Mouse (Mus musculus) lung, embryonic 16.5 days (tissue): ENCODE measurements around the gene Golga2. TPM values are rescaled to one million over a fixed set of nuclear protein-coding genes. Genes with fewer than 3 reads are reported as not detected.

Source experiments
- ATAC-seq: fragments of 200-750 bp; cut with Nextera tagmentation; 2 replicates; pipeline ENCODE4 v1.8.0; 2017; ENCODE audit warnings: low read depth, mild to moderate bottlenecking, moderate library complexity
- H3K27ac ChIP-seq: fragments of 300-500 bp; sonication (generic); 2 replicates; pipeline ENCODE4 v1.5.1; 2014; ENCODE audit warnings: mild to moderate bottlenecking, control low read depth, low read length
- H3K27me3 ChIP-seq: fragments of 300-500 bp; sonication (generic); 2 replicates; pipeline ENCODE4 v1.6.1; 2014; ENCODE audit warnings: low read depth, low read length, mixed read lengths; ENCODE audit not compliant: control insufficient read depth, insufficient read depth
- H3K36me3 ChIP-seq: fragments of 300-500 bp; sonication (generic); 2 replicates; pipeline ENCODE4 v1.6.1; 2014; ENCODE audit warnings: low read length; ENCODE audit not compliant: control insufficient read depth, insufficient read depth
- H3K4me1 ChIP-seq: fragments of 300-500 bp; sonication (generic); replicated peaks from 2 replicates; pipeline ENCODE4 v1.6.1; 2014; ENCODE audit warnings: low read length, mixed read lengths; ENCODE audit not compliant: control insufficient read depth, insufficient read depth
- H3K4me2 ChIP-seq: fragments of 300-500 bp; sonication (generic); 2 replicates; pipeline ENCODE4 v1.6.1; 2014; ENCODE audit warnings: low read depth, low read length, control low read depth
- H3K4me3 ChIP-seq: fragments of 300-500 bp; sonication (generic); 2 replicates; pipeline ENCODE4 v1.5.1; 2014; ENCODE audit warnings: mild to moderate bottlenecking, low read length, control low read depth
- H3K9ac ChIP-seq: fragments of 300-500 bp; sonication (generic); 2 replicates; pipeline ENCODE4 v1.6.1; 2014; ENCODE audit warnings: low read length, control low read depth
- H3K9me3 ChIP-seq: fragments of 300-500 bp; sonication (generic); 2 replicates; pipeline ENCODE4 v1.6.1; 2016; ENCODE audit warnings: low read length; ENCODE audit not compliant: control insufficient read depth
- WGBS: fragments of 180-500 bp; shearing (Covaris S2); extraction: QIAGEN DNeasy Blood & Tissue Kit; methylation state at CpG from one replicate; pipeline ENCODE4 v1.1.7; 2014; 5-methylcytosine and 5-hydroxymethylcytosine counted together
- polyA plus RNA-seq: library from polyadenylated mRNA; unstranded; fragments of >200 nt; fragmentation: Nextera tagmentation; extraction: Ambion mirVana; gene quantifications from 2 replicates; pipeline ENCODE4 v1.2.1, GENCODE M21; 2015

Gene Golga2
- polyA plus RNA-seq, 1 experiment from 2014 or later, result 25.8 TPM

DNA sequence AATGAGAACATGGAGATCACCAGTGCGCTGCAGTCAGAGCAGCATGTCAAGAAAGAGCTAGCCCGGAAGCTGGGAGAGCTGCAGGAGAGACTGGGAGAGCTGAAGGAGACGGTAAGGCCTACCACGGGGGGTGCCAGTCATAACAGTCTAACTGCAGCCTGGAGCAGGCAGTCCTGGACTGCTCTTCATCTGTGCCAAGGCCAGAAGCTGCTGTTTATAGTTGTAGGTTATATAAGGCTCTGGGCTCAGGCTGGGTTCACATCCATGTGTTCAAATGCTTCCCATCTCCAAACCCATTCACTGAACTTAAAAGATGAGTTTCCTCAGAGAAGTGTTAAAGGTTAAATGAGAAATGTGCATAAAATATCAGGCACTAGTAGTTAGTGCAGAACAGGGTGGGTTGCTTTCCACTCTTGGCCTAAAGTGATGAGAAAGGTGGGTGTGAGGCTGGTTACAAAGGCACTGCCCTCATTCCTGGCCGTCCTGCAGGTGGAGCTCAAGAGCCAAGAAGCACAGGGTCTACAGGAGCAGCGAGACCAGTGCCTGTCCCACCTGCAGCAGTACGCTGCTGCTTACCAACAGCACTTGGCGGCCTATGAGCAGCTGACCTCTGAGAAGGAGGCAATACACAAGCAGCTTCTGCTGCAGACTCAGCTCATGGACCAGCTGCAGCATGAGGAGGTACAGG is 17.1 kb downstream of the Golga2 start:
- H3K4me2 ChIP-seq, result no peak overlapping the region
- H3K9ac ChIP-seq, result no peak overlapping the region
- no peaks in the 10 kb centered on the region for H3K9me3 ChIP-seq
- no peak overlapping the region for H3K27ac ChIP-seq
- ATAC-seq, result peak; percentile 50
- peaks cover 56% of the 10 kb centered on the region for H3K36me3 ChIP-seq
- H3K27me3 ChIP-seq, result no peaks in the 10 kb centered on the region
- 51% methylated on average over 8 of the region's 8 CpGs for WGBS
- no peaks in the 10 kb centered on the region for H3K4me1 ChIP-seq
- no peak overlapping the region for H3K4me3 ChIP-seq

DNA sequence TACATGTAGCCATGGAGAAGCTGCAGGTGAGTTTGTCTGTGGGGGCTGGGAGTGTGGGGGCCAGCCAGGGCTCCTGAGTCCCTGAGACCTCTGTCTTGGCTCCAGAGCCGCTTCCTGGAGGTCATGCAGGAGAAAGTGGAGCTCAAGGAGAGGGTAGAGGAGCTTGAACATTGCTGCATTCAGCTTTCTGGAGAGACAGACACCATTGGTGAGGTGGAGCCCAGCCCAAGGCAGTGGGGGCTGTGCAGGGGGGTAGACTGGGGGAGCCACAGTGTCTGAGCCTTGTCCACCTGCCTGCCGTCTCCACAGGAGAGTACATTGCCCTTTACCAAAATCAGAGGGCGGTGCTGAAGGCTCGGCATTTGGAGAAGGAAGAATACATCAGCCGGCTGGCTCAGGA is 18.5 kb downstream of the Golga2 start:
- H3K4me3 ChIP-seq, result no peak overlapping the region
- no peak overlapping the region for H3K4me2 ChIP-seq
- no peak overlapping the region for H3K9ac ChIP-seq
- peaks cover 2% of the 10 kb centered on the region for H3K4me1 ChIP-seq
- no peak overlapping the region for H3K27ac ChIP-seq
- H3K36me3 ChIP-seq, result peaks cover 46% of the 10 kb centered on the region
- no peak for ATAC-seq
- H3K27me3 ChIP-seq, result no peaks in the 10 kb centered on the region
- WGBS, result 87% methylated on average over 5 of the region's 5 CpGs
- H3K9me3 ChIP-seq, result no peaks in the 10 kb centered on the region

DNA sequence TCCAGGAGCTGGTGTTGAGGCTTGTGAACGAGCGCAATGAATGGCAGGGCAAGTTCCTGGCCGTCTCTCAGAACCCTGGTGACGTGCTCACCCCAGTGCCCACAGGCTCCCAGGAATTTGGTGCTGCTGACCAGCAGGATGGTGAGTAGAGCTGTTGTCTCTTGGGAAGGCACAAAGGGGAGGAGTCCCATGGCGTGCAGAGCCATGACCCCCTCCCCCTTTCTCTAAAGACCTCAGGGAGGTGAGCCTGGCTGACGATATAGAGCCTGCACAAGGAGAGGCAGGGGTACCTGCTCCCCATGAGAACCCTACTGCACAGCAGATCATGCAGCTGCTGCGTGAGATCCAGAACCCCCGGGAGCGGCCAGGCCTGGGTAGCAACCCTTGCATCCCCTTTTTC is 19.0 kb downstream of the Golga2 start:
- no peaks in the 10 kb centered on the region for H3K9me3 ChIP-seq
- no peak overlapping the region for H3K27ac ChIP-seq
- 79% methylated on average over 9 of the region's 9 CpGs for WGBS
- peaks cover 7% of the 10 kb centered on the region for H3K4me1 ChIP-seq
- H3K9ac ChIP-seq, result no peak overlapping the region
- no peak overlapping the region for H3K4me2 ChIP-seq
- no peaks in the 10 kb centered on the region for H3K27me3 ChIP-seq
- H3K36me3 ChIP-seq, result peaks cover 46% of the 10 kb centered on the region
- ATAC-seq, result no peak
- no peak overlapping the region for H3K4me3 ChIP-seq

GRCm38 (mm10) chr2:32307247-32307798 is 20.1 kb downstream of the Golga2 start:
- no peak overlapping the region for H3K4me2 ChIP-seq
- peaks cover 43% of the 10 kb centered on the region for H3K36me3 ChIP-seq
- peaks cover 16% of the 10 kb centered on the region for H3K4me1 ChIP-seq
- H3K27me3 ChIP-seq, result no peaks in the 10 kb centered on the region
- H3K4me3 ChIP-seq, result no peak overlapping the region
- 85% methylated on average over 6 of the region's 6 CpGs for WGBS
- ATAC-seq, result no peak
- H3K27ac ChIP-seq, result no peak overlapping the region
- H3K9me3 ChIP-seq, result no peaks in the 10 kb centered on the region
- H3K9ac ChIP-seq, result no peak overlapping the region

GRCm38 (mm10) chr2:32307941-32308760 is 21.0 kb downstream of the Golga2 start:
- 44% methylated on average over 8 of the region's 8 CpGs for WGBS
- Histone ChIP-seq H3K4me1 (peaks cover 19% of the 10 kb centered on the region), H3K4me3 (no peak overlapping the region), H3K27me3 (no peaks in the 10 kb centered on the region), H3K36me3 (peaks cover 37% of the 10 kb centered on the region), H3K4me2 (no peak overlapping the region), H3K9ac (no peak overlapping the region), H3K27ac (no peak overlapping the region), H3K9me3 (no peaks in the 10 kb centered on the region)
- ATAC-seq, result no peak

- no peak overlapping the region for H3K4me2 ChIP-seq
- H3K9ac ChIP-seq, result no peak overlapping the region
- H3K36me3 ChIP-seq, result peaks cover 32% of the 10 kb centered on the region
- H3K4me3 ChIP-seq, result no peak overlapping the region
- ATAC-seq, result no peak
- no peaks in the 10 kb centered on the region for H3K9me3 ChIP-seq
- H3K27ac ChIP-seq, result no peak overlapping the region
- 84% methylated on average over 16 of the region's 16 CpGs for WGBS
- H3K4me1 ChIP-seq, result peaks cover 19% of the 10 kb centered on the region
- no peaks in the 10 kb centered on the region for H3K27me3 ChIP-seq
Measured at GRCm38 (mm10) chr2:32308870-32309568, 21.8 kb downstream of the Golga2 start.

DNA sequence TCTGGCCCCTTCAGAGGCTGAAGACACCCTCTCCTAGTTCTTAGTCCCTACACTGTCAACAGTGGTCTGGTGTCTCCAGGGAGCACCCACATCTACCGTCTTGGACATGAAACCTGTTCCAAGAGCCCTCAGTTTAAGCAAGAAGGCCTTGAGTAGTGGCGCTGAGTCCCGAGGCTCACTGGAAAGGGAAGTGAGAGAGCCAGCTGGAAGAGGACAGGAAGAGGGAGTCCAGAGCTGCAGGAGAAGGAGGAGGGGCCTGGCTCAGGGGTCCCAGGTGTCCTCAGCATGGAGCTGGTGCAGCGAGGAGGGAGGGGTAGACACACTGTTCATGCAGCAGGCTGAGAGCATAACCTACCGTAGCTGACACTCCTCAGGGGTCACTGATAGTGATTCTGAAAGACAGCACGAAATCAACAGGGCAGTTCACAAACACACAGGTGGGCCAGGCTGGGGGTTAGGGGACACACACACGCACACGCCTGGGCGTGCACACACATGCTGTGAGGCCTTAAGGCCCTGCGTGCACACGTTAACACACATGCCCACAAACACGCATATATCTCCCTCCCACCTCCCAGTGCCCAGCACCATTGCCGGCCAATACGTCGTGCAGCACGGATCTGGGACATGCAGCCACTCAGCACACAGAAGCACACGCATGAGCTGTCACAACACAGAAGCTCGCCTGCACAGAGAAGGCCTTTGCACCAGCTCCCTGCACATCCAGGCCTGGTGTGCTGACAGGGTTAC is 23.1 kb downstream of the Golga2 start:
- Histone ChIP-seq H3K27me3 (no peaks in the 10 kb centered on the region), H3K9ac (no peak overlapping the region), H3K4me2 (no peak overlapping the region), H3K9me3 (no peaks in the 10 kb centered on the region), H3K36me3 (peaks cover 23% of the 10 kb centered on the region), H3K27ac (no peak overlapping the region), H3K4me3 (no peak overlapping the region), H3K4me1 (peaks cover 20% of the 10 kb centered on the region)
- 83% methylated on average over 18 of the region's 18 CpGs for WGBS
- ATAC-seq, result no peak

DNA sequence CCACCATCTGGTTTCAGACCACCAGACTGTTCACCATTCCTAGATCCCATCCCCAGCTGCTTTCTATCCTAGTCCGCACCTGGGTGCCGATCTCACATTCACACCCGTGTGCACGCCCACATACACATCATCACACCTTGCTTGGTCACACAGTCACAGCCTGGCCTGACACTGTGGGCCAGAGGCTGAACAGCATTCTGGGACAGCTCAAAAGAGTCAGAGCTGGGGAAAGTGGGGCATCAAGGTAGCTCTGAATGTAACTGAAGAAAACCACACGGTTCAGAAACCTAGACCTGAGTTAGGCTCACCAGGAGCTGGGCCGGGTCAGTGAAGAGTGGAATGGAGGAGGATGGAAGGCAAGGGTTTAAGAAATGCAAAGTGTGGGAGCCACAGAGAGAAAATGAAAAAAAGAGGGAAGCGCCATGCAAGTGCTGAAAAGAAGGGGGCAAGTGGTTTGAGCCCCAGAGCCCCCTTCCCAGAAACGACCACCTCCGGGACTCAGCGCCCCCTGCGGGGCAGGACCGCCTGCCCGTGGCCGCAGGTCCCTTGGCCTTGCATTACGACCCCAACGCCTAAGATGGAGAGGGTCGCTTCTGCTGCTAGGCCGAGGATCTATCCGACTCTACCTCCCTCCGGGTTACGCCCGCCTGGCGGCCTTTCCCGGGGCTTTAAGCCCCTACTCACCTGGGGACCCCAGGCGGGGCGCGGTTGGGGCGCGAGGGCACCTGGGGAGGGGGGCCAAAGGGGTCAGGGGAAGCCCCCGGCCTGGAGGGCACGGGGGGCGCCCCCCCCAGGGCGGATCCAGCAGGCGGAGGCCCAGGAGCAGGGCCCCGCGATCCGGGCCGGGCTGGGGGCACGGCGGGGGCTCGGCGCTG is 24.5 kb downstream of the Golga2 start:
- peak; percentile 6 for ATAC-seq
- Histone ChIP-seq H3K4me3 (peak overlapping the region; percentile 77), H3K36me3 (peaks cover 9% of the 10 kb centered on the region), H3K27me3 (no peaks in the 10 kb centered on the region), H3K4me1 (peaks cover 34% of the 10 kb centered on the region), H3K4me2 (peak overlapping the region; percentile 100), H3K9ac (peak overlapping the region; percentile 83), H3K27ac (no peak overlapping the region), H3K9me3 (no peaks in the 10 kb centered on the region)
- WGBS, result 9% methylated on average over 37 of the region's 42 CpGs
